Mouse (Mus musculus): ENCODE measurements around the gene Acoxl.

- TF ChIP-seq CTCF (IDR thresholded peaks at IDR 0.05; ENCODE audit: extremely low read depth, insufficient read depth, low read length), result 0 out of 2 replicates have a peak, but pooled peaks have one; percentile 13
- no peak for TF ChIP-seq POLR2A (IDR thresholded peaks at IDR 0.05; ENCODE audit: extremely low read depth, insufficient read depth, low read length)
These were observed 98.4 kb downstream of the Acoxl start for GRCm38 (mm10) chr2:127937079-127937478.

Data from cortical plate, adult 2 months (tissue).